Mouse (Mus musculus): ENCODE data around the gene Traf3ip2. TPM values are rescaled to one million over a fixed set of nuclear protein-coding genes. Genes with fewer than 3 reads are reported as not detected.

The Traf3ip2 gene
- polyA plus RNA-seq, 1 experiment = 1.1 TPM

DNA sequence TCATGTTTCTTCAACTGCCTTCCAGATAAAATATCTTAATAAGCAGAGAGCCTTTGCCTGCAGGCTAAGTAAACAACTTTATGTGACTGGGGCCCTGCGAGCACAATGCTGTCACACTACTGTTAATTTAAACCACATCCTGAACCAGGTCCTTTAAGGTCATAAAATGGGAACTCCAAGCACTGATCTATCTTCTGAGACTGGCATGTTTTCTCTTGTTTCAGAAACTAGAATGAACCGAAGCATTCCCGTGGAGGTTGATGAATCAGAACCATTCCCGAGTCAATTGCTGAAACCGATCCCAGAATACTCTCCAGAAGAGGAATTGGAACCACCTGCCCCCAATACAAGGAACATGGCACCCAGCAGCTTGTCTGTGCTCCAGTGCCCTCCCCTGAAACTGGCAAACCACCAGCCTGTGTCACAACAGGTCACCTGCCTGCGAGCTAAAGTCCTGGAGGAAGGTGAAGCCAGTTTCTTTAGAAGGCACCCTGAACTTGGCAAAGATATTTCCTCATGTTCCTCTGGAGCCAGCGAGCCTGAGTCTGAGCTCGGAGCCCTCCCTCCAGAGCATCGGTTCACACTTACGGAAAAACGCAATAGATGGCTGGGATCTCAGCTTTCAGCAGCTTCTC is 13.0 kb downstream of the Traf3ip2 start:
- Histone ChIP-seq H3K36me3 (ENCODE audit: control insufficient read depth, insufficient read depth, low read length) (no peaks in the 10 kb centered on the region; the same call in 1 of the 2 replicates), H3K4me3 (ENCODE audit: control insufficient read depth, low read depth, low read length) (peak overlapping the region; percentile 47), H3K4me1 (ENCODE audit: control insufficient read depth, insufficient read depth, low read length) (0 out of 2 replicates have a peak, but pooled peaks cover 4% of the 10 kb centered on the region), H3K27ac (ENCODE audit: control insufficient read depth, insufficient read depth, low read depth, low read length) (peak overlapping the region; percentile 10; the same call in 1 of the 2 replicates), H3K27me3 (ENCODE audit: control insufficient read depth, insufficient read depth, low read length) (no peaks in the 10 kb centered on the region)
- no peak for TF ChIP-seq POLR2A (IDR thresholded peaks at IDR 0.05; ENCODE audit: control insufficient read depth, low read depth, low read length)
- no peak for TF ChIP-seq CTCF (IDR thresholded peaks at IDR 0.05; ENCODE audit: control insufficient read depth, insufficient read depth, insufficient replicate concordance, low read depth, low read length)

DNA sequence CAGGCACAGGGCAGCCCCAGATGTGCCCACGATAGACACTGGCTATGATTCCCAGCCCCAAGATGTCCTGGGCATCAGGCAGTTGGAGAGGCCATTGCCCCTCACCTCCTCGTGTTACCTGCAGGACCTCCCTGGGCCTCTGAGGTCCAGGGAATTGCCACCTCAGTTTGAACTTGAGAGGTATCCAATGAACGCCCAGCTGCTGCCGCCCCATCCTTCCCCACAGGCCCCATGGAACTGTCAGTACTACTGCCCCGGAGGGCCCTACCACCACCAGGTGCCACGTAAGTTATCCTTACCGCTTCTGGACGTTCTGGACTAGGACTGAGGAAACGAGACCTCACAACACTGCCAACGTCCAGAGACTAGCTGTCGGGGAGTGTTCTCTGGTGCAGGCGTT is 13.6 kb downstream of the Traf3ip2 start:
- H3K4me1 ChIP-seq (ENCODE audit: control insufficient read depth, insufficient read depth, low read length) = 0 out of 2 replicates have a peak, but pooled peaks cover 4% of the 10 kb centered on the region
- no peaks in the 10 kb centered on the region for H3K27me3 ChIP-seq (ENCODE audit: control insufficient read depth, insufficient read depth, low read length)
- H3K27ac ChIP-seq (ENCODE audit: control insufficient read depth, insufficient read depth, low read depth, low read length) = no peak overlapping the region
- no peak overlapping the region for H3K4me3 ChIP-seq (ENCODE audit: control insufficient read depth, low read depth, low read length)
- H3K36me3 ChIP-seq (ENCODE audit: control insufficient read depth, insufficient read depth, low read length) = no peaks in the 10 kb centered on the region; the same call in 1 of the 2 replicates
- TF ChIP-seq CTCF (IDR thresholded peaks at IDR 0.05; ENCODE audit: control insufficient read depth, insufficient read depth, insufficient replicate concordance, low read depth, low read length) (no peak), POLR2A (IDR thresholded peaks at IDR 0.05; ENCODE audit: control insufficient read depth, low read depth, low read length) (no peak)

DNA sequence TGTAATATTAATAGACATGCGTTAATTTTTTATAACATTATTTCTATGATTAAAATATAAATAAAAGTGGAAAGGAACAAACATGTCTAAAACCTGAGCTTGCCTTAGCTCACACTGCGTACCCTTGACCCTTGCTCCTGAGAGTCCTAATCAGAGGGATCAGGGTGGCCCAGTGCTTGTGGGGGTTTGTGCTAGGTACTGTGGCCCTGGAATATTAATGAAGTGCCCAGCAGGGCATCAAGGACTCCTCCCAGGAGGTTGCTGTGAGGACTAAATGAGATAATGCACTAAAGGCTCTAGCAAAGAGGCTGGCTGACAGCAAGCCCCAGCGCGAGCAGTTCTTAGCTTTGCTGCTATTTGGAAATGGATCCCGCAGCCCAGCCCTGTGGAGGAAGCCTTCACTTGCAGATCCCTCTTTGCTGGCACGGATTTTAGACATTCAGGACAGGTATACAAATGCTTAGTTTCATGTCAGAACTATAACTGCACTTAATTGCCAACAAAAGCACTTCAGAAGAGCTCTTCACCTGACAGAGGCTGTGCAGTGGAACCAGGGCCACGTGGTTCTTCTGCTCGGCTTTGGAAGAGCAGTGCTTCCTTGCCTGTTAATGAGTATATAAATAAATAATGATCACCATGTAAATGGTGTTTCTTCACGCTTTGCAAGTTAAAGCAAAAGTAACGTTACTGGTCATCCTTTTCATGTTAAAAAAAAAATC is 16.2 kb downstream of the Traf3ip2 start:
- H3K4me3 ChIP-seq (ENCODE audit: control insufficient read depth, low read depth, low read length) = no peak overlapping the region
- no peak for TF ChIP-seq POLR2A (IDR thresholded peaks at IDR 0.05; ENCODE audit: control insufficient read depth, low read depth, low read length)
- no peak for TF ChIP-seq CTCF (IDR thresholded peaks at IDR 0.05; ENCODE audit: control insufficient read depth, insufficient read depth, insufficient replicate concordance, low read depth, low read length)
- no peaks in the 10 kb centered on the region for H3K27me3 ChIP-seq (ENCODE audit: control insufficient read depth, insufficient read depth, low read length)
- no peaks in the 10 kb centered on the region; the same call in 1 of the 2 replicates for H3K36me3 ChIP-seq (ENCODE audit: control insufficient read depth, insufficient read depth, low read length)
- no peak overlapping the region for H3K27ac ChIP-seq (ENCODE audit: control insufficient read depth, insufficient read depth, low read depth, low read length)
- H3K4me1 ChIP-seq (ENCODE audit: control insufficient read depth, insufficient read depth, low read length) = 0 out of 2 replicates have a peak, but pooled peaks cover 4% of the 10 kb centered on the region

DNA sequence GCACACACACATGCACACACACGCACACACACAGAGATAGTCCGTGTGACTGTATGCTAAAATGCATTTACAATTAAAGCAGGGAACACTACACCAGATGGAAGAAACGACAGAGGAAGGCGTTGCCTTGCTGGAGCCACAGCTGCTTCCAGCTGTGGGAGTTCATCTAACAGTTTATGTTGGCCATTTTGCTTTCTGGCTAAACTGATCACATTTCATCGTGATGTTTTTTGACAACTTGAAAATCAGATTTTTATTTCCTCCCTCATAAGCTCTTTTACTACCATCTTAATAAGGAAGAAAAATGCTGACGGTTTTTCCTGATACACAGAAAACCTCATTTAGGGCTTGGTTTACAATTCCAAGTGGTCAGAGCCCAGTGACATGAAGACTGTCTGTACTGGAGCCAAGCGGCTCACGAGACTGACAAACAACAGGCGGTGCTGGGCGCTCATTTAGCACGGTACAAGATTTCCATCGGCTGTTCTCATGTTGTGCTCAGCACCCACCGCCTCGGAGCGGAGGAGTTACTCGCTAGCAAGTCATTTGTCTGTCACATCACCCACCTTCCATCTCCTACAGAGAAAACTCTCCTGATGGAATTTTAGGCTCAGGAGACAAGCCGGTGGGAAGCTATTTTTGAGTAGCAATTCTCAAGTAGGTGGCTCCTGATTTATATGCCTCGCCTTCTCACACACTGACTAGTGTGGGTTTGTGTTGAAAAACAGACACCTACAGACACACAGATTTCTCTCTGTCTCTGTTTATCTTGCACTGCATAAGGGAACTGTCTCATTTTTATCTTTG is 17.2 kb downstream of the Traf3ip2 start:
- 0 out of 2 replicates have a peak, but pooled peaks cover 4% of the 10 kb centered on the region for H3K4me1 ChIP-seq (ENCODE audit: control insufficient read depth, insufficient read depth, low read length)
- no peak for TF ChIP-seq CTCF (IDR thresholded peaks at IDR 0.05; ENCODE audit: control insufficient read depth, insufficient read depth, insufficient replicate concordance, low read depth, low read length)
- no peak for TF ChIP-seq POLR2A (IDR thresholded peaks at IDR 0.05; ENCODE audit: control insufficient read depth, low read depth, low read length)
- no peaks in the 10 kb centered on the region; the same call in 1 of the 2 replicates for H3K36me3 ChIP-seq (ENCODE audit: control insufficient read depth, insufficient read depth, low read length)
- no peak overlapping the region for H3K4me3 ChIP-seq (ENCODE audit: control insufficient read depth, low read depth, low read length)
- H3K27ac ChIP-seq (ENCODE audit: control insufficient read depth, insufficient read depth, low read depth, low read length) = 0 out of 2 replicates have a peak overlapping the region, but pooled peaks have one; percentile 23
- H3K27me3 ChIP-seq (ENCODE audit: control insufficient read depth, insufficient read depth, low read length) = no peaks in the 10 kb centered on the region

DNA sequence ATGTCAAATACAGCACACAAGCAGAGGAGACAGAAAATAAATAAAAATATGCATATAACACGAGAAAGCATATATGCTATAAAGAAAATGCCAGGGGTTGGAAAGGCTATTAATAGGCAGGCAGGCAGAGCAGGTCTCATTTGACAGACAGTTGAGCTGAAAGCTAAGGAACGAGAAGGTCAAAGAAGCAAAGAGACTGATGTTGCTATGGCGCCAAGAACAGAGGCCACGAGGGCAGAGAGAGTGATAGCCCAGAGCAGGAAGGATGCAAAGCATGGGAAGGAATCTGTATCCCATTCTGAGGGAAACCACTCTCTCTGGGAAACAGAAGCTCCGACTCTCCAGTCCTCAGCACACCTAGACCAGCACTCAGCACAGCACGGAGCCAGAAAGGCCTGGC is 18.1 kb downstream of the Traf3ip2 start:
- TF ChIP-seq CTCF (IDR thresholded peaks at IDR 0.05; ENCODE audit: control insufficient read depth, insufficient read depth, insufficient replicate concordance, low read depth, low read length) (no peak), POLR2A (IDR thresholded peaks at IDR 0.05; ENCODE audit: control insufficient read depth, low read depth, low read length) (no peak)
- Histone ChIP-seq H3K4me3 (ENCODE audit: control insufficient read depth, low read depth, low read length) (no peak overlapping the region), H3K4me1 (ENCODE audit: control insufficient read depth, insufficient read depth, low read length) (0 out of 2 replicates have a peak, but pooled peaks cover 2% of the 10 kb centered on the region), H3K27ac (ENCODE audit: control insufficient read depth, insufficient read depth, low read depth, low read length) (no peak overlapping the region), H3K27me3 (ENCODE audit: control insufficient read depth, insufficient read depth, low read length) (no peaks in the 10 kb centered on the region), H3K36me3 (ENCODE audit: control insufficient read depth, insufficient read depth, low read length) (no peaks in the 10 kb centered on the region; the same call in 1 of the 2 replicates)

DNA sequence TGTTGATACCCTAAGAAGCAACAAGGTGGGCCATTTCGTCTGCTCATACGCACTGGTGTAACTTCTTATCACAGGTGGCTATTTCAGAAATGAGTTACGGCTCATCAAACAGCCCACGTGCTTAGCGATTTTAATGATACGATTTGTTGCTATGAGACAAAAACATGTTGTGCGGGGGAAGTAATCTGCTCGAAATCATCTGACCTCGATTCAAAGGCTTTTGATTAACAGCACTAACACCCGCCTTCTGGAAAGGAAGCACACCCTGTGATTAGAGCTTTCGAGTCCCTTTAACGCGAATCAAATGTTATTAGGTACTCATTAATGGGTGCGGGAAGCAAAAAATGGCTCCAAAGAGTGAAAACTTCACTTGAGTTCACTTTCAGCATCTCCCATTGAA is 18.9 kb downstream of the Traf3ip2 start:
- H3K4me1 ChIP-seq (ENCODE audit: control insufficient read depth, insufficient read depth, low read length) = no peaks in the 10 kb centered on the region
- H3K36me3 ChIP-seq (ENCODE audit: control insufficient read depth, insufficient read depth, low read length) = no peaks in the 10 kb centered on the region; the same call in 1 of the 2 replicates
- H3K27me3 ChIP-seq (ENCODE audit: control insufficient read depth, insufficient read depth, low read length) = no peaks in the 10 kb centered on the region
- H3K4me3 ChIP-seq (ENCODE audit: control insufficient read depth, low read depth, low read length) = no peak overlapping the region
- H3K27ac ChIP-seq (ENCODE audit: control insufficient read depth, insufficient read depth, low read depth, low read length) = no peak overlapping the region; the same call in 1 of the 2 replicates
- TF ChIP-seq CTCF (IDR thresholded peaks at IDR 0.05; ENCODE audit: control insufficient read depth, insufficient read depth, insufficient replicate concordance, low read depth, low read length) (no peak), POLR2A (IDR thresholded peaks at IDR 0.05; ENCODE audit: control insufficient read depth, low read depth, low read length) (no peak)
